Mouse (Mus musculus) liver, embryonic 14.5 days (tissue): Measurements from ENCODE around the gene Tmem106b. TPM values are rescaled to one million over a fixed set of nuclear protein-coding genes. Genes with fewer than 3 reads are reported as not detected.

Experiments
- ATAC-seq: fragments of 200-750 bp; cut with Nextera tagmentation; 2 replicates; pipeline ENCODE4 v1.8.0; 2017; ENCODE audit warnings: moderate number of reproducible peaks, mild to moderate bottlenecking, moderate library complexity; ENCODE audit not compliant: insufficient read depth
- DNase-seq, 3 experiments: peaks; one replicate each; pipeline ENCODE4 v3.0.0-alpha.2; 2012 to 2013; ENCODE audit warnings: low read depth in 3 of 3, low spot score in 3 of 3
- H3K27ac ChIP-seq: fragments of 300-500 bp; sonication (generic); 2 replicates; pipeline ENCODE4 v1.5.1; 2014; ENCODE audit warnings: moderate library complexity, mild to moderate bottlenecking, control low read depth, inconsistent platforms
- H3K27me3 ChIP-seq: fragments of 300-500 bp; sonication (generic); 2 replicates; pipeline ENCODE4 v1.6.1; 2014; ENCODE audit warnings: mild to moderate bottlenecking, low read length, moderate library complexity; ENCODE audit not compliant: control insufficient read depth, insufficient read depth
- H3K36me3 ChIP-seq: fragments of 300-500 bp; sonication (generic); replicated peaks from 2 replicates; pipeline ENCODE4 v1.6.1; 2014; ENCODE audit warnings: low read depth; ENCODE audit not compliant: control insufficient read depth, insufficient read depth
- H3K4me1 ChIP-seq, 2 experiments: fragments of 200-500 bp in 1 of 2; fragments of 300-500 bp in 1 of 2; sonication (generic) in 1 of 2; replicated peaks; 2 replicates each; pipeline ENCODE4 v1.6.1; 2012 to 2014; ENCODE audit warnings: antibody characterized with exemption in 1 of 2, inconsistent platforms in 1 of 2, low read length in 1 of 2; ENCODE audit not compliant: control insufficient read depth in 2 of 2, insufficient read depth in 2 of 2
- H3K4me2 ChIP-seq: fragments of 300-500 bp; sonication (generic); 2 replicates; pipeline ENCODE4 v1.6.1; 2014; ENCODE audit warnings: low read depth, mild to moderate bottlenecking, control low read depth, moderate library complexity
- H3K4me3 ChIP-seq, 2 experiments: fragments of 200-500 bp in 1 of 2; fragments of 300-500 bp in 1 of 2; sonication (generic) in 1 of 2; 2 replicates each; pipeline ENCODE4 v1.5.1; 2012 to 2014; ENCODE audit warnings: low read depth in 2 of 2, low read length in 2 of 2, mild to moderate bottlenecking in 2 of 2, control low read depth in 1 of 2, inconsistent platforms in 1 of 2, moderate library complexity in 1 of 2; ENCODE audit not compliant: insufficient read depth in 1 of 2
- H3K9ac ChIP-seq: fragments of 300-500 bp; sonication (generic); replicated peaks from 2 replicates; pipeline ENCODE4 v1.6.1; 2014; ENCODE audit warnings: mild to moderate bottlenecking, control low read depth, moderate library complexity
- H3K9me3 ChIP-seq: fragments of 300-500 bp; sonication (generic); 2 replicates; pipeline ENCODE4 v1.6.1; 2016; ENCODE audit warnings: low read length, mixed read lengths; ENCODE audit not compliant: control insufficient read depth
- CTCF ChIP-seq: IDR thresholded peaks from 2 replicates; pipeline ENCODE4 v1.5.1; 2016; ENCODE audit warnings: antibody characterized with exemption, low read depth, control low read depth
- EP300 ChIP-seq: IDR thresholded peaks from 2 replicates; pipeline ENCODE4 v1.6.1; 2016; ENCODE audit warnings: antibody characterized with exemption, low read depth
- WGBS: fragments of 180-500 bp; shearing (Covaris S2); extraction: QIAGEN DNeasy Blood & Tissue Kit; methylation state at CpG from one replicate; pipeline ENCODE4 v1.1.7; 2014; ENCODE audit not compliant: insufficient replicate concordance; 5-methylcytosine and 5-hydroxymethylcytosine counted together
- polyA plus RNA-seq, 2 experiments: library from polyadenylated mRNA; depleted of rRNA in 1 of 2; stranded (reverse) in 1 of 2; unstranded in 1 of 2; fragments of >200 nt; fragmentation: Nextera tagmentation in 1 of 2; extraction: Ambion mirVana in 1 of 2; gene quantifications; 2 replicates each; pipeline versions ENCODE4 v1.2.1 to v1.2.3; 2012 to 2014

Tmem106b gene
- polyA plus RNA-seq, 2 experiments = 4.0 to 9.9 TPM

DNA sequence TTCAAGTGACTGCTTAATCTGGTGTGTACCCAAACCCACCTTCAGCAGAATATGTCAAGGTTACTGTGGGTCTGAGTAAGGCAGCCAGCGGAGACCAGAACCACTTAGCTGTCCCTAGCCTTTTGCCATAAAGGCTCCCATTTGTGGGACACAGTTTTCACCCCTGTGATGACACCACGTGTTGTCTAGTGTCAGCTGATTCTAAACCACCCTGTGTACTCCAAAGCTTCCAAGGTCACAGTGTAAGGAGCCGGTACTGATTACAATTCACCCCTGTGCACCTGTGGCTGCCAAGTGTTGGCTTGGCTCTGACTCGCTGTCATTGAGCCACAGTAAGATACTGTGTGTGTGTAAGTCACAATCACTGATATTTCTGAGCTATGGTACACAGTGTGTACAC lies 926 bp downstream of the Tmem106b start:
- H3K27ac ChIP-seq = no peak overlapping the region; the same call in 1 of the 2 replicates
- ATAC-seq = peak; percentile 10; the same call in 1 of the 2 replicates

DNA sequence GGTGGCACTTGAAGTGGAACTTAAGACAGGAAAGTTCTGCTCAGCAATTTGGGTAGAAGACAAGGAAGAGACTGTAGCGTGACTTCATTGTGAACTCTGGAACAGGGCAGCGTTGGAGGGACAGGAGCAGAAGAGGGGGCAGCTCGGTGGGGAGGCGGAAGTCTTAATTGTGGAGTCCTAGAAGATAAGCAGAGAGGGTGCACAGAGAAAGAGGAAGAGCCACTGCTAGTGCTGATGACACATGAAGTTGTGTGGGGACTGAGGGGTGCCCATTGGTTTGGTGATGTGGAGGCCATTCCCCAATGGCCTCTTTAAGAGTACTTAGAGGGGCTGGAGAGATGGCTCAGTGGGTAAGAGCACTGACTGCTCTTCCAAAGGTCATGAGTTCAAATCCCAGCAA lies 3.5 kb downstream of the Tmem106b start:
- 74% methylated on average over 4 of the region's 4 CpGs for WGBS
- no peak overlapping the region for H3K4me3 ChIP-seq
- TF ChIP-seq EP300 (no peak), CTCF (no peak)
- H3K27me3 ChIP-seq = no peaks in the 10 kb centered on the region
- no peak for ATAC-seq
- no peak overlapping the region for H3K9ac ChIP-seq
- no peak for DNase-seq
- no peaks in the 10 kb centered on the region for H3K9me3 ChIP-seq
- H3K27ac ChIP-seq = no peak overlapping the region
- no peaks in the 10 kb centered on the region; the same call in 1 of the 2 replicates for H3K36me3 ChIP-seq
- H3K4me2 ChIP-seq = no peak overlapping the region
- H3K4me1 ChIP-seq = peaks cover 6% of the 10 kb centered on the region in 2 experiments

More for the DNA sequence above, 926 bp downstream of the Tmem106b start:
- peaks cover 6% of the 10 kb centered on the region in 2 experiments for H3K4me1 ChIP-seq
- H3K36me3 ChIP-seq = no peaks in the 10 kb centered on the region; the same call in 1 of the 2 replicates
- H3K4me3 ChIP-seq = peak overlapping the region; percentile 88 to 90
- peak overlapping the region; percentile 83 for H3K4me2 ChIP-seq
- no peaks in the 10 kb centered on the region for H3K27me3 ChIP-seq
- H3K9ac ChIP-seq = peak overlapping the region; percentile 88
- TF ChIP-seq EP300 (no peak), CTCF (no peak)
- H3K9me3 ChIP-seq = no peaks in the 10 kb centered on the region
- WGBS = 52% methylated on average over 4 of the region's 4 CpGs
- peak in 2 of 3 experiments; percentile 4 to 14 for DNase-seq

DNA sequence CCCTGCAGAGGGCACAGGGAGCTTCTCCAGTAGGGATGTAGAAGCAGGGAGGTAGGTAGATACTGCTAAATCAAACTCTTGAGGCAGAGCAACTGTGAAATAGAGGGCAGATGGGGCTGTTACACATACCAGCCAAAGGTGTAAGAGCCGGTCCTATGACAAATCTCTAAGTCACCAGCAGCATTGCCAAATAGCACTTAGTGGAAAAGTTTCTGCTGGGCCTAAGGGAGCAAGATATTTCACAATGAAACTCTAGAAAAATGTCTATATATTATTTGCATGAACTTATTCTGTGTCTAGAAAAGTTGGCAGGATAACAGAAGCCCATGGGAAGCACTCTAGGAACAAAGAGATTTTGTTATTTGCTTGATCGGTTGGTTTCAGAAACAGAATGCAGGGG lies 4.3 kb downstream of the Tmem106b start:
- Histone ChIP-seq H3K4me3 (no peak overlapping the region), H3K27ac (no peak overlapping the region), H3K36me3 (no peaks in the 10 kb centered on the region; the same call in 1 of the 2 replicates), H3K4me2 (no peak overlapping the region), H3K9ac (no peak overlapping the region), H3K9me3 (no peaks in the 10 kb centered on the region), H3K27me3 (no peaks in the 10 kb centered on the region), H3K4me1 (peaks cover 6% of the 10 kb centered on the region in 2 experiments)
- 77% methylated on average over 2 of the region's 2 CpGs for WGBS
- TF ChIP-seq EP300 (no peak), CTCF (no peak)
- DNase-seq = no peak
- no peak for ATAC-seq

DNA sequence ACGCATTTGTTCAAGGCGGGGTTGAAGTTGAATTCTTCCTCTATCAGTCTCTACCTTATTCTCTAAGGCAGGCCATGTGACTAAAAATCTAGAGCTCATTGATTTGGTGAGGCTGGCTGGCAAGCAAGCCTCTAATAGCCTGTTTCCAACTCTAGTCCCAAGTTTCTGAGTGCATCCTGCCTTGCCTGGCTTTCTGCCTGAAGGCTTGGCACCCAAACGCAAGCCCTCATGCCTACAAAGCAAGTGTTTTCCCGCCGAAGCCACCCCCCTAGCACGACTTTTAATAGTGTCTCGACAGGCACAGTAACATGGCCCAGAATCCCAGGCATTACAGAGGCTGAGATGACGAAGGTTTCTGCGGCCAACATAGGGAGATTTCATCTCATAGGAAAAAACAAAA lies 13.3 kb downstream of the Tmem106b start:
- ATAC-seq (no peak), DNase-seq (no peak)
- 80% methylated on average over 9 of the region's 9 CpGs for WGBS
- Histone ChIP-seq H3K4me3 (no peak overlapping the region), H3K36me3 (no peaks in the 10 kb centered on the region; the same call in none of the 2 replicates), H3K9me3 (no peaks in the 10 kb centered on the region), H3K4me2 (no peak overlapping the region), H3K27ac (no peak overlapping the region), H3K9ac (no peak overlapping the region), H3K4me1 (no peaks in the 10 kb centered on the region), H3K27me3 (no peaks in the 10 kb centered on the region)
- no peak for TF ChIP-seq EP300
- TF ChIP-seq CTCF = no peak

DNA sequence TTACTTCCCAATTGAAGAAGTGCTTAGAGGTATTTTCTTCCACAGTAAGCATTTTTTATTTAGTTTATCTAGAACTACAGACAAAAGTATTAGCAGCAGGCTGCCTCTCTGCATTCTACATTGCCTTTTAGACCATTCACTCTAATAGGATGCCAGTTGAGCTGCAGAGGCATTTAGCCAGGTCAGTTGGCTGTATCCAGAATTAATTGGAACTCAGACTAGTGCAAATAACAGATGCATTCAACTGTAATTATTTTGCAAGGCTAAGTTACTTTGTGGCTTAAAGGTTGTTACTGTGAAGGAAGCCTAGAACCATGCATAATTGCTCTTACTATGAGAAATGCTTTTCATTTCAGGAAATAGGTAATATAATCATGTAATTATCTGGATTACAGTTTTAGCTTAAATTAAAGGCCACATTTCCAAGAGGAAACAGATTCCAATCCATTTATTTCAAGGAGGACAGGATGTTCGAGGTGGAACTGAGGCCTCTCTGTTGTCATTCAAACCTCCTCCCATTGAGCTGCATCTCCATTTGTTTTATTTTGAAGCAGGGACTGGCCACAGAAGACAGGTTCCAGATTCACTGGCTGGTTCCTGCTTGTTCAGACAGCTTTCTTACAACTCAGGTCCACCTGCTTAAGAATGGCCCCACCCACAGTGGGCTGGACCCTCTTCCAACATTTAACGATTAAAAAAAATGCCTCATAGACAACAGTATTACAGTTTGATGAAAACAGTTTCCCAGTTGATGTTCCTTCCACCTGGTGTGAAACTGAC lies 27.3 kb downstream of the Tmem106b start:
- no peak overlapping the region for H3K4me3 ChIP-seq
- no peaks in the 10 kb centered on the region for H3K4me1 ChIP-seq
- no peak for TF ChIP-seq CTCF
- ATAC-seq (no peak), DNase-seq (no peak)
- no peaks in the 10 kb centered on the region for H3K36me3 ChIP-seq
- no peak overlapping the region for H3K4me2 ChIP-seq
- no peaks in the 10 kb centered on the region for H3K27me3 ChIP-seq
- no peak overlapping the region for H3K27ac ChIP-seq
- no peak overlapping the region for H3K9ac ChIP-seq
- no peaks in the 10 kb centered on the region for H3K9me3 ChIP-seq
- WGBS = 75% methylated on average over 2 of the region's 2 CpGs
